Mouse (Mus musculus): ENCODE data around the gene Gpr171.

- no peak for TF ChIP-seq GATA1 (IDR thresholded peaks at IDR 0.05; ENCODE audit: borderline replicate concordance, low read length)
- no peak for TF ChIP-seq FLI1 (IDR thresholded peaks at IDR 0.05; ENCODE audit: low read length)
Measured at GRCm38 (mm10) chr3:59060131-59060530, 41.5 kb downstream of the Gpr171 start.

Data from megakaryocyte, embryonic 14.5 days (primary cell).